Mouse (Mus musculus) heart, embryonic 16.5 days (tissue): Measurements from ENCODE around the gene Cfap97. TPM values are rescaled to one million over a fixed set of nuclear protein-coding genes. Genes with fewer than 3 reads are reported as not detected.
"Not testable (repeated sequence)": the region's sequence is repeated elsewhere in the genome, so short reads cannot be mapped to it uniquely, and the experiment has no call there.

Source experiments
- ATAC-seq: fragments of 200-750 bp; cut with Nextera tagmentation; replicated peaks from 2 replicates; pipeline ENCODE4 v1.8.0; 2017; ENCODE audit warnings: moderate number of reproducible peaks; ENCODE audit not compliant: insufficient read depth, low FRiP score; ENCODE audit errors: extremely low read depth
- H3K27ac ChIP-seq: fragments of 300-500 bp; sonication (generic); 2 replicates; pipeline ENCODE4 v1.5.1; 2014; ENCODE audit warnings: mild to moderate bottlenecking, low read length, control low read depth, moderate library complexity
- H3K27me3 ChIP-seq: fragments of 300-500 bp; sonication (generic); 2 replicates; pipeline ENCODE4 v1.6.1; 2014; ENCODE audit warnings: low read length, mixed read lengths; ENCODE audit not compliant: control insufficient read depth, insufficient read depth
- H3K36me3 ChIP-seq: fragments of 300-500 bp; sonication (generic); 2 replicates; pipeline ENCODE4 v1.6.1; 2014; ENCODE audit not compliant: control insufficient read depth, insufficient read depth
- H3K4me1 ChIP-seq: fragments of 300-500 bp; sonication (generic); 2 replicates; pipeline ENCODE4 v1.6.1; 2014; ENCODE audit warnings: low read length, mixed read lengths; ENCODE audit not compliant: control insufficient read depth, insufficient read depth
- H3K4me2 ChIP-seq: fragments of 300-500 bp; sonication (generic); 2 replicates; pipeline ENCODE4 v1.6.1; 2014; ENCODE audit warnings: low read depth, mild to moderate bottlenecking, control low read depth, low read length
- H3K4me3 ChIP-seq: fragments of 300-500 bp; sonication (generic); 2 replicates; pipeline ENCODE4 v1.5.1; 2014; ENCODE audit warnings: mild to moderate bottlenecking, control low read depth, low read length
- H3K9ac ChIP-seq: fragments of 300-500 bp; sonication (generic); 2 replicates; pipeline ENCODE4 v1.6.1; 2014; ENCODE audit warnings: low read length, control low read depth
- H3K9me3 ChIP-seq: fragments of 300-500 bp; sonication (generic); replicated peaks from 2 replicates; pipeline ENCODE4 v1.6.1; 2016; ENCODE audit warnings: low read length; ENCODE audit not compliant: control insufficient read depth
- WGBS: fragments of 180-500 bp; shearing (Covaris S2); extraction: QIAGEN DNeasy Blood & Tissue Kit; methylation state at CpG from one replicate; pipeline ENCODE4 v1.1.7; 2014; 5-methylcytosine and 5-hydroxymethylcytosine counted together
- polyA plus RNA-seq: library from polyadenylated mRNA; unstranded; fragments of >200 nt; fragmentation: Nextera tagmentation; extraction: Ambion mirVana; gene quantifications from 2 replicates; pipeline ENCODE4 v1.2.1, GENCODE M21; 2015

Gene Cfap97
- polyA plus RNA-seq, 1 experiment from 2014 or later, result 16.9 TPM

GRCm38 (mm10) chr8:46210404-46211315 lies 59.1 kb downstream of the Cfap97 start, which contains the start of gene Slc25a4:
Gene Slc25a4, minus strand, starts transcription at chr8:46211284.
- H3K9ac ChIP-seq, result peak within 1 kb of the TSS; percentile 93
- peak within 1 kb of the TSS; percentile 65 for H3K4me3 ChIP-seq
- peak within 1 kb of the TSS; percentile 97 for H3K27ac ChIP-seq
- peaks cover 50% of the 10 kb centered on the region for H3K4me1 ChIP-seq
- peak; percentile 95 for ATAC-seq
- H3K27me3 ChIP-seq, result no peaks in the 10 kb centered on the region
- H3K4me2 ChIP-seq, result peak within 1 kb of the TSS; percentile 83
- WGBS, result under 1% methylated on average over 84 of the region's 84 CpGs
- H3K9me3 ChIP-seq, result no peaks in the 10 kb centered on the region
- peaks cover 32% of the 10 kb centered on the region for H3K36me3 ChIP-seq

- H3K4me2 ChIP-seq, result peak overlapping the region; percentile 83
- H3K9ac ChIP-seq, result peak overlapping the region; percentile 93
- H3K4me1 ChIP-seq, result peaks cover 48% of the 10 kb centered on the region
- no peaks in the 10 kb centered on the region for H3K9me3 ChIP-seq
- H3K4me3 ChIP-seq, result peak overlapping the region; percentile 65
- H3K27ac ChIP-seq, result peak overlapping the region; percentile 97
- ATAC-seq, result no peak
- H3K36me3 ChIP-seq, result peaks cover 25% of the 10 kb centered on the region
- H3K27me3 ChIP-seq, result no peaks in the 10 kb centered on the region
- 6% methylated on average over 13 of the region's 13 CpGs for WGBS
These were observed 60.1 kb downstream of the Cfap97 start for GRCm38 (mm10) chr8:46211611-46212071.

- H3K27ac ChIP-seq, result peak overlapping the region; percentile 97
- peak overlapping the region; percentile 83 for H3K4me2 ChIP-seq
- no peak for ATAC-seq
- H3K27me3 ChIP-seq, result no peaks in the 10 kb centered on the region
- peaks cover 46% of the 10 kb centered on the region for H3K4me1 ChIP-seq
- 46% methylated on average over 7 of the region's 7 CpGs for WGBS
- peaks cover 21% of the 10 kb centered on the region for H3K36me3 ChIP-seq
- peak overlapping the region; percentile 93 for H3K9ac ChIP-seq
- H3K4me3 ChIP-seq, result no peak overlapping the region
- no peaks in the 10 kb centered on the region for H3K9me3 ChIP-seq
These were observed 60.6 kb downstream of the Cfap97 start for GRCm38 (mm10) chr8:46212194-46212593.

- Histone ChIP-seq H3K9me3 (no peaks in the 10 kb centered on the region), H3K9ac (no peak overlapping the region), H3K4me2 (no peak overlapping the region), H3K4me1 (peaks cover 35% of the 10 kb centered on the region), H3K27ac (no peak overlapping the region), H3K36me3 (peaks cover 4% of the 10 kb centered on the region), H3K4me3 (no peak overlapping the region), H3K27me3 (no peaks in the 10 kb centered on the region)
- 76% methylated on average over 2 of the region's 2 CpGs for WGBS
- ATAC-seq, result no peak
These were observed 62.5 kb downstream of the Cfap97 start for GRCm38 (mm10) chr8:46213971-46214480.

- H3K4me3 ChIP-seq, result peak overlapping the region; percentile 45
- under 1% methylated on average over 14 of the region's 14 CpGs for WGBS
- peaks cover 23% of the 10 kb centered on the region for H3K4me1 ChIP-seq
- no peaks in the 10 kb centered on the region for H3K27me3 ChIP-seq
- peak overlapping the region; percentile 95 for H3K27ac ChIP-seq
- peak overlapping the region; percentile 64 for H3K9ac ChIP-seq
- H3K9me3 ChIP-seq, result no peaks in the 10 kb centered on the region
- H3K36me3 ChIP-seq, result no peaks in the 10 kb centered on the region
- ATAC-seq, result peak; percentile 96
- H3K4me2 ChIP-seq, result peak overlapping the region; percentile 71
These were observed 65.3 kb downstream of the Cfap97 start for GRCm38 (mm10) chr8:46216838-46217237.

GRCm38 (mm10) chr8:46220566-46220965 lies 69.0 kb downstream of the Cfap97 start:
- Histone ChIP-seq H3K4me2 (no peak overlapping the region), H3K4me3 (no peak overlapping the region), H3K36me3 (no peaks in the 10 kb centered on the region), H3K27me3 (no peaks in the 10 kb centered on the region), H3K9me3 (no peaks in the 10 kb centered on the region), H3K9ac (0 out of 2 replicates have a peak overlapping the region, but pooled peaks have one; percentile 14), H3K27ac (peak overlapping the region; percentile 43; the same call in 1 of the 2 replicates), H3K4me1 (peaks cover 11% of the 10 kb centered on the region)
- whole genome bisulfite sequencing, result 58% methylated on average over 3 of the region's 3 CpGs
- no peak for ATAC-seq

- H3K27ac ChIP-seq, result peak overlapping the region; percentile 20; the same call in 1 of the 2 replicates
- no peaks in the 10 kb centered on the region for H3K9me3 ChIP-seq
- H3K27me3 ChIP-seq, result no peaks in the 10 kb centered on the region
- 48% methylated on average over 3 of the region's 3 CpGs for WGBS
- peaks cover 3% of the 10 kb centered on the region; the same call in 1 of the 2 replicates for H3K4me1 ChIP-seq
- no peak overlapping the region for H3K9ac ChIP-seq
- H3K4me2 ChIP-seq, result no peak overlapping the region
- no peaks in the 10 kb centered on the region for H3K36me3 ChIP-seq
- ATAC-seq, result 0 out of 2 replicates have a peak, but pooled peaks have one; percentile 19
- H3K4me3 ChIP-seq, result no peak overlapping the region
These were observed 73.9 kb downstream of the Cfap97 start for GRCm38 (mm10) chr8:46225501-46225900.

GRCm38 (mm10) chr8:46226622-46227021 lies 75.1 kb downstream of the Cfap97 start:
- no peak overlapping the region for H3K4me3 ChIP-seq
- ATAC-seq, result peak; percentile 63; the same call in 1 of the 2 replicates
- H3K27ac ChIP-seq, result peak overlapping the region; percentile 42
- H3K27me3 ChIP-seq, result no peaks in the 10 kb centered on the region
- H3K9me3 ChIP-seq, result no peaks in the 10 kb centered on the region
- 0 out of 2 replicates have a peak overlapping the region, but pooled peaks have one; percentile 15 for H3K9ac ChIP-seq
- no peak overlapping the region for H3K4me2 ChIP-seq
- no peaks in the 10 kb centered on the region for H3K36me3 ChIP-seq
- peaks cover 3% of the 10 kb centered on the region; the same call in 1 of the 2 replicates for H3K4me1 ChIP-seq
- 35% methylated on average over 5 of the region's 5 CpGs for WGBS

- not testable (repeated sequence) for H3K4me1 ChIP-seq, H3K27ac ChIP-seq, H3K4me2 ChIP-seq, H3K27me3 ChIP-seq, H3K9me3 ChIP-seq, H3K36me3 ChIP-seq, H3K4me3 ChIP-seq, H3K9ac ChIP-seq, ATAC-seq
- 77% methylated on average over 7 of the region's 7 CpGs for WGBS
These were observed 80.4 kb downstream of the Cfap97 start for GRCm38 (mm10) chr8:46231968-46232367.
